Comparison of ENCODE assay signal across 23 mouse cellular contexts in genomic region chr15:62483534-62483933, GRCm38 (mm10).
A peak's percentile ranks its signal among the peaks of the same experiment; 100 is the strongest.
DNase-seq lines count a peak whose midpoint lies in the region; ATAC-seq lines count a peak whose summit lies in the region.
"Had no signal": no experiment of that assay in that cellular context is flagged by ENCODE, and none has a peak within 500 bp of the region (broad histone marks: within the 10 kb centered on the region; RNA-seq: fewer than 3 reads in every experiment).

No protein-coding gene starts in this region.

- H3K9me3 ChIP-seq in midbrain, embryonic 11.5 days (ENCODE audit: control insufficient read depth, low read length) = no peaks in the 10 kb centered on the region
- no peaks in the 10 kb centered on the region for H3K9me3 ChIP-seq in midbrain, embryonic 10.5 days (replicated peaks)
- no peaks in the 10 kb centered on the region for H3K9me3 ChIP-seq in kidney, embryonic 16.5 days (ENCODE audit: low read length)
- H3K9me3 ChIP-seq: embryonic facial prominence, embryonic 13.5 days; embryonic facial prominence, embryonic 15.5 days; forebrain, embryonic 13.5 days; forebrain, embryonic 15.5 days; G1E had no signal

- 90% methylated on average over 1 of the region's 1 CpGs for WGBS in midbrain, embryonic 11.5 days
- 97% methylated on average over 1 of the region's 1 CpGs for WGBS in midbrain, embryonic 10.5 days
- WGBS in kidney, embryonic 16.5 days = 83% methylated on average over 1 of the region's 1 CpGs

- no peak for ATAC-seq in midbrain, embryonic 11.5 days (ENCODE audit: low FRiP score)
- ATAC-seq in kidney, embryonic 16.5 days (ENCODE audit: low FRiP score, low TSS enrichment) = no peak
- ATAC-seq: forebrain, embryonic 13.5 days; forebrain, embryonic 15.5 days; forebrain, postnatal 0 days had no signal

- H3K9ac ChIP-seq in midbrain, embryonic 11.5 days (ENCODE audit: low read length) = no peak overlapping the region
- H3K9ac ChIP-seq in kidney, embryonic 16.5 days (replicated peaks; ENCODE audit: low read length) = no peak overlapping the region
- H3K9ac ChIP-seq: embryonic facial prominence, embryonic 13.5 days; embryonic facial prominence, embryonic 15.5 days; forebrain, embryonic 13.5 days; forebrain, embryonic 15.5 days; forebrain, postnatal 0 days had no signal

- H3K4me2 ChIP-seq in midbrain, embryonic 11.5 days = no peak overlapping the region
- no peak overlapping the region for H3K4me2 ChIP-seq in kidney, embryonic 16.5 days (replicated peaks; ENCODE audit: low read depth, low read length)
- H3K4me2 ChIP-seq: embryonic facial prominence, embryonic 13.5 days; embryonic facial prominence, embryonic 15.5 days; forebrain, embryonic 13.5 days; forebrain, embryonic 15.5 days had no signal

- H3K27me3 ChIP-seq in midbrain, embryonic 11.5 days (ENCODE audit: control insufficient read depth, insufficient read depth, low read length) = no peaks in the 10 kb centered on the region
- no peaks in the 10 kb centered on the region for H3K27me3 ChIP-seq in midbrain, embryonic 10.5 days (ENCODE audit: low read depth, poor library complexity, severe bottlenecking)
- H3K27me3 ChIP-seq in kidney, embryonic 16.5 days (ENCODE audit: insufficient read depth, low read length) = no peaks in the 10 kb centered on the region
- H3K27me3 ChIP-seq: embryonic facial prominence, embryonic 13.5 days; embryonic facial prominence, embryonic 15.5 days; forebrain, embryonic 13.5 days; forebrain, embryonic 15.5 days had no signal

- no peak overlapping the region for H3K27ac ChIP-seq in midbrain, embryonic 11.5 days (ENCODE audit: low read depth, low read length)
- H3K27ac ChIP-seq in midbrain, embryonic 10.5 days (replicated peaks) = no peak overlapping the region
- no peak overlapping the region for H3K27ac ChIP-seq in kidney, embryonic 16.5 days (ENCODE audit: low read length)
- H3K27ac ChIP-seq: embryonic facial prominence, embryonic 13.5 days; embryonic facial prominence, embryonic 15.5 days; forebrain, embryonic 13.5 days; forebrain, embryonic 15.5 days had no signal

- no peaks in the 10 kb centered on the region for H3K36me3 ChIP-seq in midbrain, embryonic 11.5 days (ENCODE audit: control insufficient read depth, insufficient read depth, low read length)
- H3K36me3 ChIP-seq in midbrain, embryonic 10.5 days = no peaks in the 10 kb centered on the region
- no peaks in the 10 kb centered on the region for H3K36me3 ChIP-seq in kidney, embryonic 16.5 days (ENCODE audit: insufficient read depth, low read length)
- H3K36me3 ChIP-seq: embryonic facial prominence, embryonic 13.5 days; embryonic facial prominence, embryonic 15.5 days; forebrain, embryonic 15.5 days; G1E had no signal

- H3K4me3 ChIP-seq in midbrain, embryonic 11.5 days (ENCODE audit: low read depth, low read length) = no peak overlapping the region
- no peak overlapping the region for H3K4me3 ChIP-seq in midbrain, embryonic 10.5 days
- H3K4me3 ChIP-seq in kidney, embryonic 16.5 days (ENCODE audit: low read length) = no peak overlapping the region
- H3K4me3 ChIP-seq: embryonic facial prominence, embryonic 13.5 days; embryonic facial prominence, embryonic 15.5 days; forebrain, embryonic 13.5 days; forebrain, embryonic 15.5 days had no signal

- peak; percentile 41 for DNase-seq in midbrain, embryonic 11.5 days (ENCODE audit: low spot score, missing footprints)
- no peak for DNase-seq in midbrain, embryonic 10.5 days (ENCODE audit: low spot score)
- DNase-seq in 3T3-L1 (ENCODE audit: low read depth, low spot score) = peak; percentile 67
- DNase-seq in NIH3T3 (ENCODE audit: low read depth) = peak; percentile 26
- DNase-seq in thymus, postnatal 4 days = no peak
- no peak for DNase-seq in urinary bladder, adult 2 months (ENCODE audit: low spot score)
- DNase-seq: adrenal gland, adult 2 months; adrenal gland, postnatal 10 days; adrenal gland, postnatal 25 days; cerebellum, adult 11 months; cerebellum, adult 18-20 months; cerebellum, adult 8-10 months; cerebellum, adult 9-11 months; cerebellum, postnatal 14 days; cerebellum, postnatal 36 days; embryo, embryonic 11 days; forebrain, postnatal 0 days had no signal

- H3K4me1 ChIP-seq in midbrain, embryonic 11.5 days (ENCODE audit: control insufficient read depth, insufficient read depth, low read length) = no peaks in the 10 kb centered on the region
- H3K4me1 ChIP-seq in midbrain, embryonic 10.5 days = no peaks in the 10 kb centered on the region
- H3K4me1 ChIP-seq in kidney, embryonic 16.5 days (ENCODE audit: insufficient read depth, low read length) = no peaks in the 10 kb centered on the region
- H3K4me1 ChIP-seq: embryonic facial prominence, embryonic 13.5 days; embryonic facial prominence, embryonic 15.5 days; forebrain, embryonic 15.5 days had no signal

Comparison
In these comparisons a context has a peak if more than half of its experiments do, and no peak if none do; other contexts are left out.
1. DNase-seq: peak in midbrain, embryonic 11.5 days (single experiment), 3T3-L1 (single experiment) and NIH3T3 (single experiment); none in midbrain, embryonic 10.5 days (single experiment), thymus, postnatal 4 days (single experiment) and urinary bladder, adult 2 months (single experiment).